Mouse (Mus musculus): ENCODE measurements around the gene Rrp36.

- TF ChIP-seq CTCF (IDR thresholded peaks at IDR 0.05) (no peak), EP300 (IDR thresholded peaks at IDR 0.05) (no peak)
Measured at GRCm38 (mm10) chr17:46674530-46675283, 555 bp upstream of the Rrp36 start.

All from lung, postnatal 0 days (tissue).